Mouse (Mus musculus): ENCODE results near the gene Aig1. TPM values are rescaled to one million over a fixed set of nuclear protein-coding genes. Genes with fewer than 3 reads are reported as not detected.
"Not testable (repeated sequence)": the region's sequence is repeated elsewhere in the genome, so short reads cannot be mapped to it uniquely, and the experiment has no call there.

The Aig1 gene
- 19.2 and 20.3 TPM in 2 replicates for polyA plus RNA-seq (2014; fragmentation: Nextera tagmentation; extraction: Ambion mirVana)

DNA sequence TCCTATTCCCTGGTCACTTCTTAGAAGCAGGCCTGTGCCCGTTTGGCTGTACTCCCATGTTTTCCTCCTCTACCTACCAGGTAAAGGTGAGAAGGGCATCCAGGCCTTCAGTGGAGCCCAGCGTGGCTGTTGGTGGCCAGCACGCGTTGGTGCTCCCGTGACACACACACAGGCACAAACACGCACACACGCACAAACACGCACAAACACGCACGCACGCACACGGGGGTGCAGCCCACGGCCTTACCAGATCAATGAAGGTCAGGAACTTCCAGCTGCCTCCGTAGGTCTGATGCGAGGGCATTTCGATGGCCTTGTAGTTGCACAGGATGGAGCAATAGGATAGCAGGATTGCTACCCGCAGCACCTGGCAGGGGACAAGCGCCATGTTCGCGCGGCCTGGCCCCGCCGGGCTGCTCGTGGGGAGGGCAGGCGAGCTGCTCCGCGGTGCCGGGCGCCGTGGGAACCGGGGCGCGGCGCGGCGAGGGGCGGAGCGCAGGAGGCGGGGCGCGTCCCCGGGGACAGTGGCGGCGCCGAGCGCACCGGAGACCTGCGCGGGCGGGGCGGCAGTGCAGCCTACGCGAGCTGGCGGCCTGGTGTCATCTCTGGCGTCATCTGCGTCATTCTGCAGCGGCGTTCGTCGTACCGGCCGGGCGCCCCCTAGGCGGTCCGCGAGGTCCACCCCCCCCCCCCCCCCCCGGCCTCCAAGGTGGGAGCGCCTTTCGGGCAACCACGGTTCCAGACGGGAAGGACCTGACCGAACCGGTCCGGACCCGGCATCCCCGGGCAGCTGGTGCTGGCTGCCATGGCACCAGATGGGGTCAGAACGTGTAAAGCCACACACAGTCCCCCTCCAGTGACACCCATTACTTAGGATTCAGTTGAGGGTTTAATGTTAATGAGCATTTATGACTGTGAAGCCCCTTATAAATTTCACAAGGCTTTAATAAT lies at the start of gene Aig1:
Gene Aig1, minus strand, starts transcription at position 610 of the 951 bp plus-strand sequence.
- H3K9me3 ChIP-seq (ENCODE audit: control insufficient read depth, low read length): no peaks in the 10 kb centered on the region
- 0 out of 2 replicates have a peak within 1 kb of the TSS, but pooled peaks have one; percentile 32 for H3K27ac ChIP-seq (ENCODE audit: low read depth, low read length)
- peak within 1 kb of the TSS; percentile 84 for H3K4me2 ChIP-seq
- 5% methylated on average over 68 of the region's 77 CpGs for WGBS
- H3K4me1 ChIP-seq (replicated peaks; ENCODE audit: control insufficient read depth, insufficient read depth, low read length): peaks cover 3% of the 10 kb centered on the region
- ATAC-seq (replicated peaks; ENCODE audit: low FRiP score) (peak; percentile 95), DNase-seq (ENCODE audit: low spot score) (peak; percentile 73)
- H3K4me3 ChIP-seq (ENCODE audit: low read depth, low read length): peak within 1 kb of the TSS; percentile 55
- H3K27me3 ChIP-seq (replicated peaks; ENCODE audit: control insufficient read depth, insufficient read depth, low read length): no peaks in the 10 kb centered on the region
- H3K36me3 ChIP-seq (ENCODE audit: control insufficient read depth, insufficient read depth, low read length): no peaks in the 10 kb centered on the region
- H3K9ac ChIP-seq (ENCODE audit: low read depth, low read length): peak within 1 kb of the TSS; percentile 50

DNA sequence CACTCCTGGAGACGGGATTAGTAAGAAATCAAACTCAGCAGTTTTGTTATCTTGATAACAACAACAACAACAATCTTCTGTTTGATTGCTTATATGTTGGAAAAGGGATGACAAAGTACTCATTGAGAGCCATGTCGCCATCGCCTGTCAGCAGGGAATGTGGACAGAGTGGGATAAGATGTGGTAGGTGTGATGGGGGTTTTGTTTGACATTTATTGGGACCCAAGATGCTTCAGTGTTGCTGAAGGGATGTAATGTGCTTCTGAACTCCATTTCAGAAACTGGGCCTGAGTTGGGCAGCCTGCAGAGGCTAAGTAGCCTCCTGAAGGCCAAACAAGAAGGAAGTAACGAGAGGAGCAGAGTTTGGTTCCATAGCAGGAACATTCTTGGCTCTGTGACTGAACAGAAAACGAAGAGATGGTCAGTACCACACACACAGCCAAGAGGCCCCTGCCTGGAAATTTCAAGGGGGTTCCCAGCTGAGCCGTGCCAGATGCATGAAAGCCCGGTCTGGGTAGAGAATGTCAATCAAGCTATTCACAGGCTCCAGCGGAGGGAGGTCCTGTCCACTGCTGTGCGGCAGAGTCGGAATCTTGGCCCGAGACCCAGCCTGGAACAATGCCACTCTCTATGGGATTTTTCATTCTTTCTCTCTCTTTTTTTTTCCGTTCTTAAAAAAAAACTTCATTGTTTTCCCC lies 48.0 kb upstream of the Aig1 start:
- Histone ChIP-seq H3K27ac (ENCODE audit: low read depth, low read length) (no peak overlapping the region), H3K27me3 (replicated peaks; ENCODE audit: control insufficient read depth, insufficient read depth, low read length) (no peaks in the 10 kb centered on the region), H3K4me3 (ENCODE audit: low read depth, low read length) (no peak overlapping the region), H3K4me1 (replicated peaks; ENCODE audit: control insufficient read depth, insufficient read depth, low read length) (no peaks in the 10 kb centered on the region), H3K4me2 (no peak overlapping the region), H3K36me3 (ENCODE audit: control insufficient read depth, insufficient read depth, low read length) (no peaks in the 10 kb centered on the region), H3K9me3 (ENCODE audit: control insufficient read depth, low read length) (no peaks in the 10 kb centered on the region), H3K9ac (ENCODE audit: low read depth, low read length) (no peak overlapping the region)
- no peak for DNase-seq (ENCODE audit: low spot score)
- WGBS: 71% methylated on average over 12 of the region's 12 CpGs
- ATAC-seq (replicated peaks; ENCODE audit: low FRiP score): no peak

- DNase-seq (ENCODE audit: low spot score): no peak
- Histone ChIP-seq H3K27ac (ENCODE audit: low read depth, low read length) (no peak overlapping the region), H3K4me1 (replicated peaks; ENCODE audit: control insufficient read depth, insufficient read depth, low read length) (no peaks in the 10 kb centered on the region), H3K4me2 (no peak overlapping the region), H3K4me3 (ENCODE audit: low read depth, low read length) (no peak overlapping the region), H3K9me3 (ENCODE audit: control insufficient read depth, low read length) (no peaks in the 10 kb centered on the region), H3K36me3 (ENCODE audit: control insufficient read depth, insufficient read depth, low read length) (no peaks in the 10 kb centered on the region), H3K9ac (ENCODE audit: low read depth, low read length) (no peak overlapping the region), H3K27me3 (replicated peaks; ENCODE audit: control insufficient read depth, insufficient read depth, low read length) (no peaks in the 10 kb centered on the region)
- ATAC-seq (replicated peaks; ENCODE audit: low FRiP score): no peak
- WGBS: 79% methylated on average over 3 of the region's 3 CpGs
These were observed 46.4 kb upstream of the Aig1 start for GRCm38 (mm10) chr10:13915211-13915610.

GRCm38 (mm10) chr10:13913689-13914088 lies 44.9 kb upstream of the Aig1 start:
- no peak for DNase-seq (ENCODE audit: low spot score)
- Histone ChIP-seq H3K9ac (ENCODE audit: low read depth, low read length) (no peak overlapping the region), H3K4me3 (ENCODE audit: low read depth, low read length) (no peak overlapping the region), H3K9me3 (ENCODE audit: control insufficient read depth, low read length) (no peaks in the 10 kb centered on the region), H3K27ac (ENCODE audit: low read depth, low read length) (no peak overlapping the region), H3K36me3 (ENCODE audit: control insufficient read depth, insufficient read depth, low read length) (no peaks in the 10 kb centered on the region), H3K4me1 (replicated peaks; ENCODE audit: control insufficient read depth, insufficient read depth, low read length) (no peaks in the 10 kb centered on the region), H3K27me3 (replicated peaks; ENCODE audit: control insufficient read depth, insufficient read depth, low read length) (no peaks in the 10 kb centered on the region), H3K4me2 (no peak overlapping the region)
- no peak for ATAC-seq (replicated peaks; ENCODE audit: low FRiP score)

- Histone ChIP-seq H3K9ac (ENCODE audit: low read depth, low read length) (no peak overlapping the region), H3K4me1 (replicated peaks; ENCODE audit: control insufficient read depth, insufficient read depth, low read length) (no peaks in the 10 kb centered on the region), H3K27ac (ENCODE audit: low read depth, low read length) (no peak overlapping the region), H3K4me2 (no peak overlapping the region), H3K4me3 (ENCODE audit: low read depth, low read length) (no peak overlapping the region), H3K9me3 (ENCODE audit: control insufficient read depth, low read length) (no peaks in the 10 kb centered on the region), H3K36me3 (ENCODE audit: control insufficient read depth, insufficient read depth, low read length) (no peaks in the 10 kb centered on the region), H3K27me3 (replicated peaks; ENCODE audit: control insufficient read depth, insufficient read depth, low read length) (no peaks in the 10 kb centered on the region)
- DNase-seq (ENCODE audit: low spot score): no peak
- 71% methylated on average over 8 of the region's 8 CpGs for WGBS
- ATAC-seq (replicated peaks; ENCODE audit: low FRiP score): no peak
These were observed 37.5 kb upstream of the Aig1 start for GRCm38 (mm10) chr10:13906261-13906741.

- no peaks in the 10 kb centered on the region for H3K27me3 ChIP-seq (replicated peaks; ENCODE audit: control insufficient read depth, insufficient read depth, low read length)
- 90% methylated on average over 9 of the region's 9 CpGs for WGBS
- no peak overlapping the region for H3K4me2 ChIP-seq
- DNase-seq (ENCODE audit: low spot score) (no peak), ATAC-seq (replicated peaks; ENCODE audit: low FRiP score) (no peak)
- no peaks in the 10 kb centered on the region for H3K9me3 ChIP-seq (ENCODE audit: control insufficient read depth, low read length)
- no peaks in the 10 kb centered on the region for H3K36me3 ChIP-seq (ENCODE audit: control insufficient read depth, insufficient read depth, low read length)
- no peaks in the 10 kb centered on the region for H3K4me1 ChIP-seq (replicated peaks; ENCODE audit: control insufficient read depth, insufficient read depth, low read length)
- no peak overlapping the region for H3K27ac ChIP-seq (ENCODE audit: low read depth, low read length)
- H3K4me3 ChIP-seq (ENCODE audit: low read depth, low read length): no peak overlapping the region
- H3K9ac ChIP-seq (ENCODE audit: low read depth, low read length): no peak overlapping the region
These were observed 36.8 kb upstream of the Aig1 start for GRCm38 (mm10) chr10:13905618-13906017.

DNA sequence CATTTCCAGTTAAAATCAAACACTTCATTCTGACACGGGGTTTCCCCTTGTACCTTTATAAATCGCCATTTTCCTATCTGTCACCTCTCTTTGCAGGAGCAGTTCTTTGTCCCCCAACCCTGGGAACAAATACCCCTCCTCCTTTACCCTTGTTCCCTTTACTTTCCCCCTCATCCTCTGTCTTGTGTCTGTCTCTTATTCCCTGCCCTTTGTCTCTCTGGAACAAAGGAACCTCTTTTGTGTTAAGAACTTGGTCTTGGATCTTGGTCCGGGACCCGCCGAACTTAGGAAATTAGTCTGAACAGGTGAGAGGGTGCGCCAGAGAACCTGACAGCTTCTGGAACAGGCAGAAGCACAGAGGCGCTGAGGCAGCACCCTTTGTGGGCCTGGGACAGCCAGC lies 24.0 kb upstream of the Aig1 start:
- not testable (repeated sequence) for H3K4me1 ChIP-seq (replicated peaks; ENCODE audit: control insufficient read depth, insufficient read depth, low read length); DNase-seq (ENCODE audit: low spot score); ATAC-seq (replicated peaks; ENCODE audit: low FRiP score); H3K27ac ChIP-seq (ENCODE audit: low read depth, low read length); H3K4me2 ChIP-seq; H3K36me3 ChIP-seq (ENCODE audit: control insufficient read depth, insufficient read depth, low read length); H3K9ac ChIP-seq (ENCODE audit: low read depth, low read length); H3K4me3 ChIP-seq (ENCODE audit: low read depth, low read length); H3K9me3 ChIP-seq (ENCODE audit: control insufficient read depth, low read length); H3K27me3 ChIP-seq (replicated peaks; ENCODE audit: control insufficient read depth, insufficient read depth, low read length)
- WGBS: 88% methylated on average over 6 of the region's 7 CpGs

DNA sequence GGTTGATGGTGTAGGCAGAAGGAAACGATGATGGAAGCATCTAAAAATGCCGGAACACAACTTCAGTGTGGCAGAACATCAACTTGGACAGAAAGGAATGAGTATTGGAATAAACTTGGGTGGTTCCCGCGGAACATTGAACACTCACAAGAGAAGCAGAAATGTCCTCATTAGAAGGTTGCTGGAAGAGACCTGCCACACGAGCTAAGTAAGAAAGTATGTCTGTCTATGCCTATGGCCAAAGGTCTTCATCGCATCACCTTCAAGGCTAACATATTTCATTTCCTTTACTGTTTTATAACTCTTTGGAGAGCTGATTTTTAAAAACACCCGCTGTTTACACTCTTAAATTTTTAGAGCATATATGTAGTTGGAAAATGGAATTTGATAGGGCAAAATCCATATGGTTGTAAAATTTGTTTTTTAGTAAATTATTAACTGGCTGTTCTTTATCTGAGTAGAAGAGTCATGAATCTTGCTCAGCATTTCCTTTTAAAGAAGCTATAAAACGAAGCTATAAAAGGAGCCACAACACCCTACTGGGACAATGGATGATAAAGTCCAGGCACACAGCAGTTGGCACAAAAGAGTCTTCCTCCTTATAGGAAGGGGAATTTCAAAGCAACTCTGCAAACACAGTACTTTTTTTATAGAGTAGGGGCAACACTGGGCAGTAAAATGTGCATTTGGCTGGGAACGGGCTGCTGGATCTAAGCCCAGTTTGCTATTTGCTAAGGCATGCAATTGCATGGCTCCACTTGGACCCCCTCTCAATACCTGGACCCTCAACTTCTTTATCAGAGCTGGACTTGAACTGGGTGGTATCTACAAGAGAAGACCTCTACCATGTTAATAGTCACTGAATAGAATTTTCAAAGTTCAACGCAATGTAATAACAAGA lies 14.4 kb upstream of the Aig1 start:
- no peaks in the 10 kb centered on the region for H3K36me3 ChIP-seq (ENCODE audit: control insufficient read depth, insufficient read depth, low read length)
- H3K4me2 ChIP-seq: no peak overlapping the region
- no peak overlapping the region for H3K9ac ChIP-seq (ENCODE audit: low read depth, low read length)
- no peak overlapping the region for H3K4me3 ChIP-seq (ENCODE audit: low read depth, low read length)
- no peaks in the 10 kb centered on the region for H3K27me3 ChIP-seq (replicated peaks; ENCODE audit: control insufficient read depth, insufficient read depth, low read length)
- H3K4me1 ChIP-seq (replicated peaks; ENCODE audit: control insufficient read depth, insufficient read depth, low read length): no peaks in the 10 kb centered on the region
- no peak for ATAC-seq (replicated peaks; ENCODE audit: low FRiP score)
- DNase-seq (ENCODE audit: low spot score): no peak
- H3K9me3 ChIP-seq (ENCODE audit: control insufficient read depth, low read length): no peaks in the 10 kb centered on the region
- 85% methylated on average over 10 of the region's 10 CpGs for WGBS
- no peak overlapping the region; the same call in 1 of the 2 replicates for H3K27ac ChIP-seq (ENCODE audit: low read depth, low read length)
